Mouse (Mus musculus): Measurements from ENCODE around the gene Arid3a. TPM values are rescaled to one million over a fixed set of nuclear protein-coding genes. Genes with fewer than 3 reads are reported as not detected.
"Not testable (repeated sequence)": the region's sequence is repeated elsewhere in the genome, so short reads cannot be mapped to it uniquely, and the experiment has no call there.

Gene Arid3a
- polyA plus RNA-seq (2015; fragmentation: Nextera tagmentation; extraction: Ambion mirVana): 5.3 and 6.9 TPM in 2 replicates

- peak within 1 kb of the TSS; percentile 89 for H3K4me2 ChIP-seq
- H3K9ac ChIP-seq: peak within 1 kb of the TSS; percentile 96
- H3K4me1 ChIP-seq: peaks cover 37% of the 10 kb centered on the region
- 0% methylated on average over 63 of the region's 63 CpGs for WGBS
- peak within 1 kb of the TSS; percentile 95 for H3K4me3 ChIP-seq
- no peaks in the 10 kb centered on the region for H3K9me3 ChIP-seq
- H3K36me3 ChIP-seq: peaks cover 12% of the 10 kb centered on the region
- peak; percentile 70 for ATAC-seq (ENCODE audit: insufficient number of reproducible peaks, insufficient read depth, low FRiP score, low TSS enrichment, low read depth)
- peaks cover 27% of the 10 kb centered on the region for H3K27me3 ChIP-seq
- H3K27ac ChIP-seq: peak within 1 kb of the TSS; percentile 98
These were observed at the start of gene Arid3a for GRCm38 (mm10) chr10:79926491-79927323. TSS of gene Arid3a (plus strand) at chr10:79927043.

- Histone ChIP-seq H3K9me3 (no peaks in the 10 kb centered on the region), H3K36me3 (no peaks in the 10 kb centered on the region), H3K4me1 (peaks cover 33% of the 10 kb centered on the region), H3K9ac (no peak overlapping the region), H3K4me3 (no peak overlapping the region), H3K4me2 (no peak overlapping the region), H3K27ac (no peak overlapping the region), H3K27me3 (peaks cover 2% of the 10 kb centered on the region)
- ATAC-seq (ENCODE audit: insufficient number of reproducible peaks, insufficient read depth, low FRiP score, low TSS enrichment, low read depth): no peak
- WGBS: 43% methylated on average over 1 of the region's 1 CpGs
These were observed 49.7 kb upstream of the Arid3a start for GRCm38 (mm10) chr10:79877174-79877573.

GRCm38 (mm10) chr10:79877757-79878156 lies 49.1 kb upstream of the Arid3a start:
- Histone ChIP-seq H3K27me3 (peaks cover 8% of the 10 kb centered on the region), H3K4me2 (no peak overlapping the region), H3K4me1 (peaks cover 35% of the 10 kb centered on the region), H3K36me3 (no peaks in the 10 kb centered on the region), H3K27ac (no peak overlapping the region), H3K4me3 (no peak overlapping the region), H3K9me3 (no peaks in the 10 kb centered on the region), H3K9ac (no peak overlapping the region)
- no peak for ATAC-seq (ENCODE audit: insufficient number of reproducible peaks, insufficient read depth, low FRiP score, low TSS enrichment, low read depth)
- WGBS: 37% methylated on average over 12 of the region's 12 CpGs

- no peak overlapping the region for H3K4me2 ChIP-seq
- ATAC-seq (ENCODE audit: insufficient number of reproducible peaks, insufficient read depth, low FRiP score, low TSS enrichment, low read depth): no peak
- no peak overlapping the region for H3K4me3 ChIP-seq
- H3K9me3 ChIP-seq: no peaks in the 10 kb centered on the region
- H3K27me3 ChIP-seq: peaks cover 12% of the 10 kb centered on the region
- peaks cover 41% of the 10 kb centered on the region for H3K4me1 ChIP-seq
- H3K9ac ChIP-seq: no peak overlapping the region
- 39% methylated on average over 3 of the region's 3 CpGs for WGBS
- no peak overlapping the region for H3K27ac ChIP-seq
- no peaks in the 10 kb centered on the region for H3K36me3 ChIP-seq
These were observed 47.3 kb upstream of the Arid3a start for GRCm38 (mm10) chr10:79879527-79879926.

GRCm38 (mm10) chr10:79880721-79881120 lies 46.1 kb upstream of the Arid3a start:
- Histone ChIP-seq H3K36me3 (no peaks in the 10 kb centered on the region), H3K4me2 (0 out of 2 replicates have a peak overlapping the region, but pooled peaks have one; percentile 0), H3K9me3 (no peaks in the 10 kb centered on the region), H3K27me3 (peaks cover 12% of the 10 kb centered on the region), H3K27ac (no peak overlapping the region), H3K4me1 (peaks cover 33% of the 10 kb centered on the region), H3K4me3 (no peak overlapping the region), H3K9ac (no peak overlapping the region)
- no peak for ATAC-seq (ENCODE audit: insufficient number of reproducible peaks, insufficient read depth, low FRiP score, low TSS enrichment, low read depth)
- WGBS: 17% methylated on average over 9 of the region's 9 CpGs

- Histone ChIP-seq H3K9me3 (no peaks in the 10 kb centered on the region), H3K4me1 (peaks cover 33% of the 10 kb centered on the region), H3K27ac (no peak overlapping the region), H3K4me2 (peak overlapping the region; percentile 57), H3K27me3 (peaks cover 12% of the 10 kb centered on the region), H3K4me3 (peak overlapping the region; percentile 28), H3K36me3 (no peaks in the 10 kb centered on the region), H3K9ac (peak overlapping the region; percentile 61)
- ATAC-seq (ENCODE audit: insufficient number of reproducible peaks, insufficient read depth, low FRiP score, low TSS enrichment, low read depth): 0 out of 2 replicates have a peak, but pooled peaks have one; percentile 12
- 6% methylated on average over 22 of the region's 22 CpGs for WGBS
These were observed 44.9 kb upstream of the Arid3a start for GRCm38 (mm10) chr10:79881981-79882380.

GRCm38 (mm10) chr10:79883297-79884084 lies 43.4 kb upstream of the Arid3a start:
- Histone ChIP-seq H3K4me1 (peaks cover 29% of the 10 kb centered on the region), H3K9ac (peak overlapping the region; percentile 51), H3K27me3 (peaks cover 12% of the 10 kb centered on the region), H3K4me2 (peak overlapping the region; percentile 31), H3K36me3 (no peaks in the 10 kb centered on the region), H3K27ac (no peak overlapping the region), H3K9me3 (no peaks in the 10 kb centered on the region), H3K4me3 (0 out of 2 replicates have a peak overlapping the region, but pooled peaks have one; percentile 7)
- 16% methylated on average over 22 of the region's 22 CpGs for WGBS
- ATAC-seq (ENCODE audit: insufficient number of reproducible peaks, insufficient read depth, low FRiP score, low TSS enrichment, low read depth): no peak

GRCm38 (mm10) chr10:79884446-79884845 lies 42.4 kb upstream of the Arid3a start:
- no peak overlapping the region for H3K4me3 ChIP-seq
- H3K9me3 ChIP-seq: no peaks in the 10 kb centered on the region
- H3K27ac ChIP-seq: no peak overlapping the region
- ATAC-seq (ENCODE audit: insufficient number of reproducible peaks, insufficient read depth, low FRiP score, low TSS enrichment, low read depth): no peak
- 52% methylated on average over 4 of the region's 4 CpGs for WGBS
- H3K9ac ChIP-seq: 0 out of 2 replicates have a peak overlapping the region, but pooled peaks have one; percentile 51
- no peak overlapping the region for H3K4me2 ChIP-seq
- H3K36me3 ChIP-seq: no peaks in the 10 kb centered on the region
- H3K4me1 ChIP-seq: peaks cover 29% of the 10 kb centered on the region
- peaks cover 12% of the 10 kb centered on the region for H3K27me3 ChIP-seq

GRCm38 (mm10) chr10:79884938-79885337 lies 41.9 kb upstream of the Arid3a start:
- not testable (repeated sequence) for H3K9ac ChIP-seq; H3K9me3 ChIP-seq; H3K4me3 ChIP-seq; ATAC-seq (ENCODE audit: insufficient number of reproducible peaks, insufficient read depth, low FRiP score, low TSS enrichment, low read depth); H3K36me3 ChIP-seq; H3K27ac ChIP-seq; H3K4me2 ChIP-seq
- H3K4me1 ChIP-seq: peaks cover 29% of the 10 kb centered on the region
- peaks cover 12% of the 10 kb centered on the region for H3K27me3 ChIP-seq
- 76% methylated on average over 3 of the region's 3 CpGs for WGBS

- Histone ChIP-seq H3K27ac (no peak within 1 kb of the TSS), H3K4me3 (no peak within 1 kb of the TSS), H3K9ac (no peak within 1 kb of the TSS), H3K36me3 (no peaks in the 10 kb centered on the region), H3K9me3 (no peaks in the 10 kb centered on the region), H3K4me2 (no peak within 1 kb of the TSS), H3K27me3 (peaks cover 12% of the 10 kb centered on the region; the same call in 1 of the 2 replicates), H3K4me1 (peaks cover 29% of the 10 kb centered on the region)
- 88% methylated on average over 6 of the region's 6 CpGs for WGBS
- ATAC-seq (ENCODE audit: insufficient number of reproducible peaks, insufficient read depth, low FRiP score, low TSS enrichment, low read depth): no peak
These were observed 40.8 kb upstream of the Arid3a start, which contains the start of gene Elane for GRCm38 (mm10) chr10:79886054-79886453. TSS of gene Elane (plus strand) at chr10:79886247.

- H3K4me1 ChIP-seq: peaks cover 28% of the 10 kb centered on the region
- H3K36me3 ChIP-seq: no peaks in the 10 kb centered on the region
- H3K9me3 ChIP-seq: no peaks in the 10 kb centered on the region
- no peak overlapping the region for H3K4me3 ChIP-seq
- H3K27me3 ChIP-seq: peaks cover 12% of the 10 kb centered on the region; the same call in 1 of the 2 replicates
- no peak overlapping the region for H3K4me2 ChIP-seq
- WGBS: 65% methylated on average over 8 of the region's 8 CpGs
- H3K27ac ChIP-seq: no peak overlapping the region
- no peak overlapping the region for H3K9ac ChIP-seq
- ATAC-seq (ENCODE audit: insufficient number of reproducible peaks, insufficient read depth, low FRiP score, low TSS enrichment, low read depth): no peak
These were observed 40.2 kb upstream of the Arid3a start for GRCm38 (mm10) chr10:79886611-79887010.

Measured in embryonic facial prominence, embryonic 13.5 days (tissue).